Mouse (Mus musculus) liver, embryonic 15.5 days (tissue): ENCODE results near the gene Trpm8. TPM values are rescaled to one million over a fixed set of nuclear protein-coding genes. Genes with fewer than 3 reads are reported as not detected.
A peak's percentile ranks its signal among the peaks of the same experiment; 100 is the strongest.

Source experiments
- ATAC-seq: fragments of 200-750 bp; cut with Nextera tagmentation; 2 replicates; pipeline ENCODE4 v1.8.0; 2017; ENCODE audit warnings: moderate number of reproducible peaks, mild to moderate bottlenecking, moderate library complexity; ENCODE audit not compliant: insufficient read depth
- H3K27ac ChIP-seq: fragments of 300-500 bp; sonication (generic); replicated peaks from 2 replicates; pipeline ENCODE4 v1.5.1; 2015; ENCODE audit warnings: mild to moderate bottlenecking, inconsistent platforms
- H3K27me3 ChIP-seq: fragments of 300-500 bp; sonication (generic); 2 replicates; pipeline ENCODE4 v1.6.1; 2015; ENCODE audit warnings: mild to moderate bottlenecking, inconsistent platforms
- H3K36me3 ChIP-seq: fragments of 300-500 bp; sonication (generic); replicated peaks from 2 replicates; pipeline ENCODE4 v1.6.1; 2015; ENCODE audit warnings: moderate library complexity, mild to moderate bottlenecking, inconsistent platforms
- H3K4me1 ChIP-seq: fragments of 300-500 bp; sonication (generic); replicated peaks from 2 replicates; pipeline ENCODE4 v1.6.1; 2015; ENCODE audit warnings: inconsistent platforms
- H3K4me2 ChIP-seq: fragments of 300-500 bp; sonication (generic); 2 replicates; pipeline ENCODE4 v1.6.1; 2015; ENCODE audit warnings: moderate library complexity, mild to moderate bottlenecking, inconsistent platforms
- H3K4me3 ChIP-seq: fragments of 300-500 bp; sonication (generic); replicated peaks from 2 replicates; pipeline ENCODE4 v1.5.1; 2015; ENCODE audit warnings: mild to moderate bottlenecking, inconsistent platforms
- H3K9ac ChIP-seq: fragments of 300-500 bp; sonication (generic); 2 replicates; pipeline ENCODE4 v1.6.1; 2015; ENCODE audit warnings: moderate library complexity, mild to moderate bottlenecking, inconsistent platforms
- H3K9me3 ChIP-seq: fragments of 300-500 bp; sonication (generic); replicated peaks from 2 replicates; pipeline ENCODE4 v1.6.1; 2016; ENCODE audit warnings: inconsistent platforms
- WGBS: fragments of 180-500 bp; shearing (Covaris S2); methylation state at CpG from one replicate; pipeline ENCODE4 v1.1.7; 2015; ENCODE audit warnings: mixed read lengths; ENCODE audit not compliant: insufficient replicate concordance; 5-methylcytosine and 5-hydroxymethylcytosine counted together
- polyA plus RNA-seq: library from polyadenylated mRNA; unstranded; fragments of >200 nt; fragmentation: Nextera tagmentation; extraction: Ambion mirVana; gene quantifications from 2 replicates; pipeline ENCODE4 v1.2.1, GENCODE M21; 2015

The Trpm8 gene
- polyA plus RNA-seq, 1 experiment from 2014 or later = not detected

DNA sequence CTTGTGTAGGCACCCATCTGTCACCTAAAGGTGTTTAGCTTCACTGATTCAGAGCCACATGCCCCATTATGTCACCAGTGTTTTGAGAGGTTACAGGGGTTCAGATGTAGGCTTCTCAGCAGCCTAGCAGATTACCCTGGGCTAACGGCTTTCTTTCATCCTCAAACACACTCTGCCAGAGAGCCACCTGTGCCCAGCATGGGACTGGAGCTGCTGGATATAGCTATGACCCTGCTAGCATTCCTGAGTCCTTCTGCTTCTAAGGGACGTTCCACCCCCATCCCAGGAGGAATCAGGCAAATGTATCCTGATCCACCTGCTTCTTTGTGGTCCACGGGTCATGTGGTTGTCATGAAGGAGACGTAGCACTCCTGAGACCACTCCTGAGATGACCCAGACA, 114.2 kb downstream of the Trpm8 start:
- H3K27me3 ChIP-seq = no peaks in the 10 kb centered on the region
- no peak overlapping the region for H3K4me2 ChIP-seq
- no peaks in the 10 kb centered on the region for H3K36me3 ChIP-seq
- H3K9me3 ChIP-seq = no peaks in the 10 kb centered on the region
- H3K9ac ChIP-seq = no peak overlapping the region
- WGBS = 48% methylated on average over 4 of the region's 4 CpGs
- no peaks in the 10 kb centered on the region for H3K4me1 ChIP-seq
- no peak for ATAC-seq
- H3K4me3 ChIP-seq = no peak overlapping the region
- H3K27ac ChIP-seq = no peak overlapping the region

DNA sequence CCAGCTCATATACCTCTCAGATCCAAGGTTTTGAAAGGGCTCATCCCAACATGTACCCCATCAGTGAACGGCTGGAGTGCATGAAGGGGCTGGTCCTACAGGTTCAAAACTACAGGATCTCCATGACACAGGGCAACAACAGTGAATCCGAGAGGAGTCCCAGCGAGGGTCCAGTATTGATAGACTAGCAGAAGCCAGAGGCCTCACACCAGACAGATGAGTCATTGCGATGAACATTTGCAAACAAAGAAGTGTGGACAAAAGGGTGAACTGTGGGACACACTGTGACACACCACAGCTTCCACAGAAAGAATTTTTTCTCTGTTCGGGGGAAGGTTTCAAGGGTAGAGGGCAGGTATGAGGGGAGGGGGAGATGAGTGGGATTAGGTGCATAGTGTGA, 115.9 kb downstream of the Trpm8 start:
- 65% methylated on average over 5 of the region's 5 CpGs for WGBS
- H3K9ac ChIP-seq = no peak overlapping the region
- no peak overlapping the region for H3K4me3 ChIP-seq
- no peaks in the 10 kb centered on the region for H3K9me3 ChIP-seq
- H3K4me2 ChIP-seq = no peak overlapping the region
- H3K27ac ChIP-seq = no peak overlapping the region
- no peaks in the 10 kb centered on the region for H3K4me1 ChIP-seq
- H3K27me3 ChIP-seq = no peaks in the 10 kb centered on the region
- no peak for ATAC-seq
- no peaks in the 10 kb centered on the region for H3K36me3 ChIP-seq

- Histone ChIP-seq H3K4me3 (no peak overlapping the region), H3K27ac (no peak overlapping the region), H3K27me3 (no peaks in the 10 kb centered on the region), H3K4me1 (0 out of 2 replicates have a peak, but pooled peaks cover 11% of the 10 kb centered on the region), H3K9me3 (no peaks in the 10 kb centered on the region), H3K36me3 (no peaks in the 10 kb centered on the region), H3K9ac (no peak overlapping the region), H3K4me2 (no peak overlapping the region)
- no peak for ATAC-seq
- 67% methylated on average over 3 of the region's 3 CpGs for WGBS
Measured at GRCm38 (mm10) chr1:88403378-88403777, 125.9 kb downstream of the Trpm8 start.

DNA sequence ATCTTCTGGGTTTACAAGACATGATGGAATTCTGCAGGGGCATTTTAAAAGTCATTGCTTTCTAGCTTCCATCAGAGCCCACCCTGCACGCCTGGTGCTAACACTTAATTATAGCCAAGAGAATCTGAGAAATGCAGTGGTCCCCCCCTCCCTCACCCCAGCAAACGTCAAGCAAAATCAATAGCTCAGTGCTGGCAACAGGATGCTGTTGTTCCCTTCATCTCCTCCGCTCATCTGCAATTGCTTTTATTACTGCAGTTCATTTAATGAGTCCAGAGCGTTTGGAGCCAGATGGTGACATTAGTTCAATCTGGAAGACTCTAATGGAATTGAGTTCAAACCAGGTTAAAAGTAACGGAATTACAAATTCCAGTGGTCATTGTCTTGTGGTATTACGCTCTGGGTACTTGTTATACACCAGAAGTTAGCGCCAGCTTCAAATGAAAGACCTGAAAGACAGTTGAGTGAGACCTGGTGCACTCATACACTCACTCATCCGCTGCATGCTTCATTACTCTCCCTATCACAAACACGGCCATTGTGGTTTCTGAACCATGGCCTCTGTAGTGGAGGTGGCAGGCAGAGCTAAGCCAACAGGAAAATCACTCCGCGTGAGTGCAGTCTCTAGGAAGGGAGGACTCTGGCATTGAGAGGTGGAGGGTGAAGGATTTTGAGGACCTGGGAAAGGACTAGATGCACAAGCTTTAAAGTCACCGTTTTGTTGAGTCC, 128.8 kb downstream of the Trpm8 start:
- Histone ChIP-seq H3K9ac (no peak overlapping the region), H3K4me1 (0 out of 2 replicates have a peak, but pooled peaks cover 2% of the 10 kb centered on the region), H3K27ac (peak overlapping the region; percentile 59), H3K4me2 (no peak overlapping the region), H3K27me3 (no peaks in the 10 kb centered on the region), H3K9me3 (no peaks in the 10 kb centered on the region), H3K4me3 (no peak overlapping the region), H3K36me3 (no peaks in the 10 kb centered on the region)
- 51% methylated on average over 12 of the region's 12 CpGs for WGBS
- peak; percentile 43 for ATAC-seq

DNA sequence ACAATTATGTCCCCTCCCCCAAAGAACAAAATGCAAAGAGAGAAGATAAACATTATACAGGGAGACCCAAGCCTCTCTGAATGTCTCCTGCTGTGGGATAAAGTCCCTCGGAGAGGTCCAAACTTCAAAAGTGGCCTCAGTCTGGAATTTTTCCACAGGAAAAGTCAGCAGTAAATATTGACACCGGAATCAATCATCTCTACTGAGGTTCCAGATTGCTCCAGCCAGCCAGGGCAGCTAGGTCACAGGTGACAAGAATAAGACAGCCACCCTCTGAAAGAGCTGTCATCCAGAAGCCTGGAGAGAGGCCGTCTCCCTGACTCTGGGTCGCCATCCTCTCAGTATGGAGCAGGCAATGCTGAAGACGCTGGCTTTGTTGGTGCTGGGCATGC, 129.3 kb downstream of the Trpm8 start, which contains the start of gene Spp2:
Gene Spp2, plus strand, starts transcription at position 155 of the 392 bp plus-strand sequence.
- H3K4me3 ChIP-seq = peak within 1 kb of the TSS; percentile 45
- no peaks in the 10 kb centered on the region for H3K27me3 ChIP-seq
- 0 out of 2 replicates have a peak, but pooled peaks cover 2% of the 10 kb centered on the region for H3K4me1 ChIP-seq
- no peak within 1 kb of the TSS for H3K9ac ChIP-seq
- H3K9me3 ChIP-seq = no peaks in the 10 kb centered on the region
- H3K36me3 ChIP-seq = no peaks in the 10 kb centered on the region
- 56% methylated on average over 5 of the region's 5 CpGs for WGBS
- H3K4me2 ChIP-seq = peak within 1 kb of the TSS; percentile 49
- peak; percentile 73 for ATAC-seq
- peak within 1 kb of the TSS; percentile 69 for H3K27ac ChIP-seq

GRCm38 (mm10) chr1:88408340-88408739, 130.9 kb downstream of the Trpm8 start:
- no peaks in the 10 kb centered on the region for H3K27me3 ChIP-seq
- 0 out of 2 replicates have a peak, but pooled peaks cover 3% of the 10 kb centered on the region for H3K36me3 ChIP-seq
- peak overlapping the region; percentile 49 for H3K4me2 ChIP-seq
- no peak overlapping the region for H3K9ac ChIP-seq
- no peak for ATAC-seq
- no peaks in the 10 kb centered on the region for H3K9me3 ChIP-seq
- H3K4me1 ChIP-seq = 0 out of 2 replicates have a peak, but pooled peaks cover 2% of the 10 kb centered on the region
- 0 out of 2 replicates have a peak overlapping the region, but pooled peaks have one; percentile 69 for H3K27ac ChIP-seq
- peak overlapping the region; percentile 45 for H3K4me3 ChIP-seq
- 50% methylated on average over 4 of the region's 4 CpGs for WGBS

DNA sequence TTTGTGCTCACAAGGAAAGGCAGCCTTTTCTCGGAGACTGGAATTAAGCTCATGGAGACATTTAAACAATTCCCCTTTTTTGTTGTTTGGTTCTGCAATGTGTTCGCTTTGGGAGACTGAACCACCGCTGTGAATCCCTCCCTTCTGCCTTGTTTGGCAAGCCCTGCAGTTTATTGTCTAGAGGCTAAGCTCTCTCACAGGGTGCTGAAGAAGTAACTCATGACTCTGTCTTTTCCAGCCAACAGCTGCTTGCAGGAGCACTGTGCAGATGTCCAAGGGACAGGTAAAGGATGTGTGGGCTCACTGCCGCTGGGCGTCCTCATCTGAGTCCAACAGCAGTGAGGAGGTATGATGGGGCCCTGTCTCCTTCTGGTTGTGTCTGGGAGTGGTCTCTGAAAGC, 134.6 kb downstream of the Trpm8 start:
- Histone ChIP-seq H3K27me3 (no peaks in the 10 kb centered on the region), H3K9me3 (no peaks in the 10 kb centered on the region), H3K4me1 (no peaks in the 10 kb centered on the region), H3K27ac (no peak overlapping the region), H3K4me2 (no peak overlapping the region), H3K36me3 (0 out of 2 replicates have a peak, but pooled peaks cover 3% of the 10 kb centered on the region), H3K9ac (no peak overlapping the region), H3K4me3 (no peak overlapping the region)
- ATAC-seq = no peak
- WGBS = 67% methylated on average over 5 of the region's 5 CpGs

DNA sequence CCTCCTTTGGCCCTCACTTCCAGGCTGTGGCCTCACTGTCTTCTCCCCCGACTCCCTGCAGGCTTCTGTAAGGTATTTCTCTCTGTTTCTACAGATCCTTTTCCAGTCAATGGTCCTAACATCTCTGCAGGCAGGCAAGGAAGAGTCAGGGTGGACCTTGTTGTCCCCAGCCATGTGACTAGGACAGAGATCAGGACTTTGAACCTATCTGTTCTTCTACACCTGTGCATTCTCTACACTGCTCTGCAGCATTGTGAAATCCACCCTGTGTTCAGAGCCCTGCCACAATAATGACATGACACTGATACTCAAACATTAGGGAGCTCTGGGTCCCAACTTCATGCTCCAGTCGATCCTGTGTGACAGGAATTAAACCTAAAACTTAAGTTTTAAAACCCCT, 141.5 kb downstream of the Trpm8 start:
- no peaks in the 10 kb centered on the region for H3K27me3 ChIP-seq
- no peak overlapping the region for H3K4me2 ChIP-seq
- ATAC-seq = peak; percentile 79
- no peaks in the 10 kb centered on the region for H3K36me3 ChIP-seq
- WGBS = 35% methylated on average over 2 of the region's 2 CpGs
- no peak overlapping the region for H3K4me3 ChIP-seq
- 0 out of 2 replicates have a peak overlapping the region, but pooled peaks have one; percentile 48 for H3K27ac ChIP-seq
- H3K9ac ChIP-seq = no peak overlapping the region
- no peaks in the 10 kb centered on the region for H3K9me3 ChIP-seq
- H3K4me1 ChIP-seq = peaks cover 5% of the 10 kb centered on the region; the same call in 1 of the 2 replicates

DNA sequence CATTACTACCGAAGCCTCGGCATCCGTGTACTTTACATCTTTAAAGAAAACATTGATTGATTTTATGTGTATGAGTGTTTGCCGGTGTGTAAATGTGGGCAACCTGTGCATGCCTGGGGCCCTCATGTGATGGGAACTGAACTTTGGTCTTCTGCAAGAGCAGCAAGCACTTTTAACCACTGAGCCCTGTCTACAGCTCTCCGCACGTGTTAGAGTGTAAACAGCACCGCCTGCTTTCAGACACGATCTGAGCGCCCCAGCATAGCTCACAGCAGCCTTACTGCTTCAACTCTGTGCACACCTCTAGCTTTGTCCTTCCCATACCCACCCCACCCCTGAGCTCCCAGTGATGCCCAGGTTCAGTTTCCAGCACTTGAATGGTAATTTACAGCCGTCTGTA, 144.6 kb downstream of the Trpm8 start:
- H3K4me1 ChIP-seq = peaks cover 5% of the 10 kb centered on the region; the same call in 1 of the 2 replicates
- no peak overlapping the region for H3K9ac ChIP-seq
- no peaks in the 10 kb centered on the region for H3K27me3 ChIP-seq
- peak; percentile 48; the same call in 1 of the 2 replicates for ATAC-seq
- H3K4me3 ChIP-seq = no peak overlapping the region
- no peaks in the 10 kb centered on the region for H3K9me3 ChIP-seq
- no peaks in the 10 kb centered on the region for H3K36me3 ChIP-seq
- H3K4me2 ChIP-seq = no peak overlapping the region
- no peak overlapping the region for H3K27ac ChIP-seq
- 66% methylated on average over 10 of the region's 10 CpGs for WGBS

DNA sequence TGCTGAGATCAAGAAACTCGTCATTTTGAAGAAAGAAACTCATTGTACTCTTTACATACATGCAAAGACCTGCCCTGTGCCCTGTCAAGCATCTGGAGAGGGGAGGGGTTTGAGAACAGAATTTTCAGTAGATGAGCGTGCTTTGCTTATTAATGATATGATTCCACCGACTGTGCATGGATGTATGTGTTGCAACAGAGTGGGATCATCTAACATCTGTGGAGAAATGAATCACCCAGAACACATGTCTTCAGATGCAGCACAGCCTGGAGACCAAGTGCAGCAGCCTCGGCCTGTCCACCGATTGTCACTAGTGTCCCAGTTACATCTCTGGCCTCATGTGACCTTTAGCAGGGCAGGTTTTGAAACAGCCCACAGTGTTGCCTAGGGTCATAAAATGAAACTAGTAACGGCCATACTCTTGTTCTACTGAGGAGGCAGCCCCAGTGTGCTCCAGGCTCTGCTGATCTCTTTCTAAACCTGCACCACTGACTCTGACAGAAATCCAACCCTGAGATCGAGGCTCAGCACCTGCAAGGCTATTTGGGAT, 145.5 kb downstream of the Trpm8 start:
- no peaks in the 10 kb centered on the region for H3K27me3 ChIP-seq
- H3K4me2 ChIP-seq = no peak overlapping the region
- no peak for ATAC-seq
- H3K4me3 ChIP-seq = no peak overlapping the region
- H3K36me3 ChIP-seq = no peaks in the 10 kb centered on the region
- no peak overlapping the region for H3K9ac ChIP-seq
- H3K27ac ChIP-seq = no peak overlapping the region
- WGBS = 50% methylated on average over 7 of the region's 7 CpGs
- H3K9me3 ChIP-seq = no peaks in the 10 kb centered on the region
- H3K4me1 ChIP-seq = peaks cover 5% of the 10 kb centered on the region; the same call in 1 of the 2 replicates

DNA sequence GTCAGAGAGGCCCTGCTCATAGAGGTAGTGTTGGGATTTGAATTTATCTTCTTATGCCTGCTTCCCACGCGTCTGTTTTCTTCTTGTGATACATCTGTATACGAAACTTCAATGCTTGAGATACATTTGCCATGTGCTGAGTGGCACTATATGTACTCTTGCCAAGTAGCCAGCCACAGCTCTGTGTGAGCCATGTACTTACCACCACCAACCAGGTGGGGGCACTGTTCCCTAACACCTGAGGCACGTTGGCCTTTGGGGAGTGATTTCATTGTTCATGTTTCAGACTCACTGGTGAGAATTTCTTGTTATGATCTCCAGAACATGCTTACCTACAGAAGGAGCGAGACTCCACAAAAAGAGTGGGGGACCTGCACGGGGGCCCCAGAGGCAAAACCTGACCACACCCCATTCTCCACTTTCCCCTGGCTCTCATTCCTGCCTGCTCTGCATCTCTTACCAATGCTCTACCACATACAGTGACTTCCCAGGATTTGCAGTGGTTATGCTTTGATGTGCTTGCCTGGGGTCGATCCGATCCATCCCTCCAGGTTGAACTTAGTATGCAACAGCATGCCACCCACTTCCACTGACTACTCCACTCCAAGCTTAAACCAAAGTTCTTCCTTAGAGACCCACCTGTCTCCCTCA, 147.3 kb downstream of the Trpm8 start:
- ATAC-seq = no peak
- Histone ChIP-seq H3K27ac (no peak overlapping the region), H3K36me3 (no peaks in the 10 kb centered on the region), H3K9ac (no peak overlapping the region), H3K4me2 (no peak overlapping the region), H3K9me3 (no peaks in the 10 kb centered on the region), H3K27me3 (no peaks in the 10 kb centered on the region), H3K4me3 (no peak overlapping the region), H3K4me1 (no peaks in the 10 kb centered on the region)
- 22% methylated on average over 8 of the region's 8 CpGs for WGBS
